Mouse (Mus musculus) limb, embryonic 15.5 days (tissue): ENCODE data around the gene Uchl4. TPM values are rescaled to one million over a fixed set of nuclear protein-coding genes. Genes with fewer than 3 reads are reported as not detected.
"Not testable (repeated sequence)": the region's sequence is repeated elsewhere in the genome, so short reads cannot be mapped to it uniquely, and the experiment has no call there.

Experiments used
- ATAC-seq: fragments of 200-750 bp; cut with Nextera tagmentation; 2 replicates; pipeline ENCODE4 v1.8.0; 2017; ENCODE audit warnings: low read depth, moderate TSS enrichment; ENCODE audit not compliant: insufficient number of reproducible peaks, low FRiP score, low TSS enrichment
- H3K27ac ChIP-seq: fragments of 300-500 bp; sonication (generic); 2 replicates; pipeline ENCODE4 v1.5.1; 2015; ENCODE audit warnings: moderate library complexity, mild to moderate bottlenecking, inconsistent platforms
- H3K27me3 ChIP-seq: fragments of 300-500 bp; sonication (generic); 2 replicates; pipeline ENCODE4 v1.6.1; 2015; ENCODE audit warnings: inconsistent platforms
- H3K36me3 ChIP-seq: fragments of 300-500 bp; sonication (generic); 2 replicates; pipeline ENCODE4 v1.6.1; 2015; ENCODE audit warnings: inconsistent platforms
- H3K4me1 ChIP-seq: fragments of 300-500 bp; sonication (generic); 2 replicates; pipeline ENCODE4 v1.6.1; 2015; ENCODE audit warnings: inconsistent platforms
- H3K4me2 ChIP-seq: fragments of 300-500 bp; sonication (generic); 2 replicates; pipeline ENCODE4 v1.6.1; 2015; ENCODE audit warnings: mild to moderate bottlenecking, inconsistent platforms
- H3K4me3 ChIP-seq: fragments of 300-500 bp; sonication (generic); 2 replicates; pipeline ENCODE4 v1.5.1; 2015; ENCODE audit warnings: mild to moderate bottlenecking, inconsistent platforms
- H3K9ac ChIP-seq: fragments of 300-500 bp; sonication (generic); 2 replicates; pipeline ENCODE4 v1.6.1; 2015; ENCODE audit warnings: inconsistent platforms
- H3K9me3 ChIP-seq: fragments of 300-500 bp; sonication (generic); 2 replicates; pipeline ENCODE4 v1.6.1; 2016; ENCODE audit warnings: inconsistent platforms
- WGBS: fragments of 180-500 bp; shearing (Covaris S2); methylation state at CpG from one replicate; pipeline ENCODE4 v1.1.7; 2015; 5-methylcytosine and 5-hydroxymethylcytosine counted together
- polyA plus RNA-seq: library from polyadenylated mRNA; unstranded; fragments of >200 nt; fragmentation: Nextera tagmentation; extraction: Ambion mirVana; gene quantifications from 2 replicates; pipeline ENCODE4 v1.2.1, GENCODE M21; 2015

The Uchl4 gene
- 1.3 and 2.5 TPM in 2 replicates for polyA plus RNA-seq

GRCm38 (mm10) chr9:64234768-64235435 lies at the start of gene Uchl4:
Gene Uchl4, plus strand, starts transcription at chr9:64235201.
- Histone ChIP-seq H3K27me3 (no peaks in the 10 kb centered on the region), H3K36me3 (no peaks in the 10 kb centered on the region), H3K4me3 (no peak within 1 kb of the TSS), H3K9ac (no peak within 1 kb of the TSS), H3K4me2 (no peak within 1 kb of the TSS), H3K9me3 (no peaks in the 10 kb centered on the region), H3K4me1 (peaks cover 33% of the 10 kb centered on the region), H3K27ac (peak within 1 kb of the TSS; percentile 73)
- no peak for ATAC-seq
- WGBS: 85% methylated on average over 8 of the region's 8 CpGs

- Histone ChIP-seq H3K27ac (no peak overlapping the region), H3K27me3 (no peaks in the 10 kb centered on the region), H3K9me3 (no peaks in the 10 kb centered on the region), H3K4me3 (no peak overlapping the region), H3K36me3 (peaks cover 52% of the 10 kb centered on the region), H3K9ac (no peak overlapping the region), H3K4me1 (no peaks in the 10 kb centered on the region), H3K4me2 (no peak overlapping the region)
- no peak for ATAC-seq
- WGBS: 92% methylated on average over 1 of the region's 1 CpGs
Measured at GRCm38 (mm10) chr9:64193879-64194278, 41.1 kb upstream of the Uchl4 start.

- Histone ChIP-seq H3K36me3 (peaks cover 48% of the 10 kb centered on the region), H3K27ac (no peak overlapping the region), H3K9me3 (no peaks in the 10 kb centered on the region), H3K9ac (no peak overlapping the region), H3K27me3 (no peaks in the 10 kb centered on the region), H3K4me2 (no peak overlapping the region), H3K4me1 (no peaks in the 10 kb centered on the region), H3K4me3 (no peak overlapping the region)
- no peak for ATAC-seq
- 74% methylated on average over 4 of the region's 4 CpGs for WGBS
Measured at GRCm38 (mm10) chr9:64195554-64195953, 39.4 kb upstream of the Uchl4 start.

GRCm38 (mm10) chr9:64197524-64197923 lies 37.5 kb upstream of the Uchl4 start:
- ATAC-seq: no peak
- Histone ChIP-seq H3K9me3 (no peaks in the 10 kb centered on the region), H3K27ac (no peak overlapping the region), H3K9ac (no peak overlapping the region), H3K27me3 (no peaks in the 10 kb centered on the region), H3K4me3 (no peak overlapping the region), H3K36me3 (peaks cover 36% of the 10 kb centered on the region), H3K4me2 (no peak overlapping the region), H3K4me1 (no peaks in the 10 kb centered on the region)
- 81% methylated on average over 8 of the region's 8 CpGs for WGBS

GRCm38 (mm10) chr9:64198068-64198762 lies 36.8 kb upstream of the Uchl4 start:
- Histone ChIP-seq H3K36me3 (peaks cover 29% of the 10 kb centered on the region), H3K4me2 (no peak overlapping the region), H3K4me3 (no peak overlapping the region), H3K9me3 (no peaks in the 10 kb centered on the region), H3K27ac (no peak overlapping the region), H3K4me1 (no peaks in the 10 kb centered on the region), H3K27me3 (no peaks in the 10 kb centered on the region), H3K9ac (no peak overlapping the region)
- 88% methylated on average over 5 of the region's 5 CpGs for WGBS
- ATAC-seq: no peak

GRCm38 (mm10) chr9:64198763-64199418 lies 36.1 kb upstream of the Uchl4 start:
- 91% methylated on average over 7 of the region's 7 CpGs for WGBS
- not testable (repeated sequence) for ATAC-seq, H3K4me3 ChIP-seq, H3K4me1 ChIP-seq, H3K27ac ChIP-seq, H3K4me2 ChIP-seq, H3K27me3 ChIP-seq, H3K9ac ChIP-seq, H3K9me3 ChIP-seq
- peaks cover 26% of the 10 kb centered on the region for H3K36me3 ChIP-seq

- H3K4me3 ChIP-seq: no peak overlapping the region
- 73% methylated on average over 2 of the region's 2 CpGs for WGBS
- no peak overlapping the region for H3K4me2 ChIP-seq
- H3K9me3 ChIP-seq: no peaks in the 10 kb centered on the region
- no peak overlapping the region for H3K27ac ChIP-seq
- no peaks in the 10 kb centered on the region for H3K27me3 ChIP-seq
- H3K4me1 ChIP-seq: no peaks in the 10 kb centered on the region
- peaks cover 33% of the 10 kb centered on the region for H3K36me3 ChIP-seq
- H3K9ac ChIP-seq: no peak overlapping the region
- ATAC-seq: no peak
Measured at GRCm38 (mm10) chr9:64199897-64200296, 35.1 kb upstream of the Uchl4 start.

- no peak overlapping the region for H3K9ac ChIP-seq
- H3K4me1 ChIP-seq: no peaks in the 10 kb centered on the region
- H3K9me3 ChIP-seq: no peaks in the 10 kb centered on the region
- H3K27me3 ChIP-seq: no peaks in the 10 kb centered on the region
- H3K27ac ChIP-seq: no peak overlapping the region
- no peak overlapping the region for H3K4me3 ChIP-seq
- no peak overlapping the region for H3K4me2 ChIP-seq
- no peak for ATAC-seq
- H3K36me3 ChIP-seq: peaks cover 31% of the 10 kb centered on the region
Measured at GRCm38 (mm10) chr9:64202331-64202730, 32.7 kb upstream of the Uchl4 start.

GRCm38 (mm10) chr9:64202866-64203265 lies 32.1 kb upstream of the Uchl4 start:
- Histone ChIP-seq H3K36me3 (peaks cover 29% of the 10 kb centered on the region), H3K4me1 (no peaks in the 10 kb centered on the region), H3K9ac (no peak overlapping the region), H3K4me2 (no peak overlapping the region), H3K27ac (no peak overlapping the region), H3K4me3 (no peak overlapping the region), H3K27me3 (no peaks in the 10 kb centered on the region), H3K9me3 (no peaks in the 10 kb centered on the region)
- ATAC-seq: no peak

GRCm38 (mm10) chr9:64207509-64208084 lies 27.4 kb upstream of the Uchl4 start:
- 83% methylated on average over 3 of the region's 3 CpGs for WGBS
- H3K36me3 ChIP-seq: peaks cover 53% of the 10 kb centered on the region
- no peak overlapping the region for H3K27ac ChIP-seq

GRCm38 (mm10) chr9:64214452-64214851 lies 20.5 kb upstream of the Uchl4 start:
- no peaks in the 10 kb centered on the region for H3K9me3 ChIP-seq
- 89% methylated on average over 17 of the region's 17 CpGs for WGBS
- ATAC-seq: no peak
- H3K4me2 ChIP-seq: no peak overlapping the region
- H3K36me3 ChIP-seq: peaks cover 25% of the 10 kb centered on the region; the same call in 1 of the 2 replicates
- no peak overlapping the region for H3K4me3 ChIP-seq
- no peak overlapping the region for H3K27ac ChIP-seq
- H3K27me3 ChIP-seq: no peaks in the 10 kb centered on the region
- 0 out of 2 replicates have a peak, but pooled peaks cover 2% of the 10 kb centered on the region for H3K4me1 ChIP-seq
- no peak overlapping the region for H3K9ac ChIP-seq

More at GRCm38 (mm10) chr9:64207509-64208084, 27.4 kb upstream of the Uchl4 start:
- H3K9me3 ChIP-seq: no peaks in the 10 kb centered on the region
- 0 out of 2 replicates have a peak, but pooled peaks cover 2% of the 10 kb centered on the region for H3K4me1 ChIP-seq
- H3K27me3 ChIP-seq: no peaks in the 10 kb centered on the region
- H3K9ac ChIP-seq: no peak overlapping the region
- no peak for ATAC-seq
- no peak overlapping the region for H3K4me3 ChIP-seq
- no peak overlapping the region for H3K4me2 ChIP-seq

GRCm38 (mm10) chr9:64216090-64216489 lies 18.9 kb upstream of the Uchl4 start:
- 62% methylated on average over 4 of the region's 4 CpGs for WGBS
- H3K4me3 ChIP-seq: no peak overlapping the region

More at GRCm38 (mm10) chr9:64216090-64216489, 18.9 kb upstream of the Uchl4 start:
- no peak overlapping the region for H3K9ac ChIP-seq
- no peak for ATAC-seq
- no peak overlapping the region for H3K4me2 ChIP-seq
- H3K27ac ChIP-seq: no peak overlapping the region
- no peaks in the 10 kb centered on the region for H3K27me3 ChIP-seq
- H3K4me1 ChIP-seq: 0 out of 2 replicates have a peak, but pooled peaks cover 5% of the 10 kb centered on the region
- no peaks in the 10 kb centered on the region for H3K9me3 ChIP-seq
- H3K36me3 ChIP-seq: peaks cover 16% of the 10 kb centered on the region; the same call in 1 of the 2 replicates
